Mouse (Mus musculus) frontal cortex, adult (tissue): ENCODE measurements at regions not wholly inside any gene's neighbourhood (a gene's known extent, or its start where the extent isn't known, plus 50 kb on each side); places are given as distances from the start of the nearest gene placed in this dataset.
A peak's percentile ranks its signal among the peaks of the same experiment; 100 is the strongest.
"Not testable (repeated sequence)": the region's sequence is repeated elsewhere in the genome, so short reads cannot be mapped to it uniquely, and the experiment has no call there.

Experiments used
- ATAC-seq: cut with Nextera tagmentation; 2 replicates; pipeline ENCODE4 v1.9.2; 2017; ENCODE audit warnings: mild to moderate bottlenecking, moderate library complexity, mixed read lengths; ENCODE audit not compliant: low TSS enrichment

DNA sequence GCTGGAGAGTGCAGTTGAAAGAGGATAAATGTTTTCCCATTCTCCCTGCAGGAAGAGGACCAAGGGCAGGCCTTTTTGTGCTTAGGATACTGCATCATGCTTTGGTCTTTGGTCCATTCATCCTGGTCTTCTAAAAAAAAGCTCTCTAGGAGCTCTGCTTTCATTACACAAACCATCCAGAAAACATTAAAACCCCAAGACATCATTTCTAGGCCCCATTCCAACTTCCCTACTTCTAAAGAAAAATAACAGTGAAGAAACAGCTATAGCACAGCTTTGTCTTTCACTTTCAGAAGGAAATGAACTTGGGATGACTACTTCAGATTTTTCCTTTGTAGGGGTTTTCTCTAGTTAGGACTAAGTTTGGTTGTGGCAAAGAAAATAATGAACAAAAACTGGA lies 185.1 kb upstream of the Tmc3 start:
- ATAC-seq, result peak; percentile 34; the same call in 1 of the 2 replicates

DNA sequence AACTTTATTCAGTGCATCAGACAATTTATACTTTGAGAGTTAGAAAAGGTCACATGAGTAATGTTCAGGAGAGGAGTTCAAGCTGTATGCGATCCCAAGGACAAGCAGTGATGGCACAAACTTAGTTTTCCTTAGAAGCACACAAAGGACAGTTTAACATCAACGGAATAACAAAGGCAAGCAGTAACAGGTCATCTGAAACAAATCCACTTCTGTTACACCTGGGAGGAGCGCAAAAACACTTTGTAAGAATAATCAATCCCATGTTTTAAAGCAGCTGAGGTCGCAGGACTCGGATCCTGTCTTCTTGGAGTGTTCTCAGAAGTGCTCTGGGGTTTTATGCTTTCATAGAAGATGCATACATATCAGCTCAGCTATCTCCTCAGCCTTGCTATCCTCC lies 183.7 kb upstream of the Tmc3 start:
- ATAC-seq, result no peak

DNA sequence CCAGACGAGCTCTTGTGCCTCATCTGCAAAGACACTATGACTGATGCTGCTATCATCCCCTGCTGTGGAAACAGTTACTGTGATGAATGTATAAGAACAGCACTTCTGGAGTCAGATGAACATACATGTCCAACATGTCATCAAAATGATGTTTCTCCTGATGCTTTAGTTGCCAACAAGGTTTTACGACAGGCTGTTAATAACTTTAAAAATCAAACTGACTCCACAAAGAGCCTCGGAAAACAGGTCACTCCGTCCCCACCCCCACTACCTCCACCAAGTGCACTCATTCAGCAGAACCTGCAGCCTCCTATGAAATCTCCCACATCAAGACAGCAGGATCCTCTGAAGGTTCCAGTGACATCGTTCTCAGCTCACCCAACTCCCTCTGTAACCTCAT lies 172.0 kb upstream of the Tmc3 start:
- not testable (repeated sequence) for ATAC-seq

- no peak for ATAC-seq
These were observed 154.7 kb upstream of the Tmc3 start for GRCm38 (mm10) chr7:83429929-83430556.

- no peak for ATAC-seq
These were observed 153.6 kb upstream of the Tmc3 start for GRCm38 (mm10) chr7:83431094-83431493.

GRCm38 (mm10) chr7:83432843-83433242 lies 151.9 kb upstream of the Tmc3 start:
- ATAC-seq, result no peak

DNA sequence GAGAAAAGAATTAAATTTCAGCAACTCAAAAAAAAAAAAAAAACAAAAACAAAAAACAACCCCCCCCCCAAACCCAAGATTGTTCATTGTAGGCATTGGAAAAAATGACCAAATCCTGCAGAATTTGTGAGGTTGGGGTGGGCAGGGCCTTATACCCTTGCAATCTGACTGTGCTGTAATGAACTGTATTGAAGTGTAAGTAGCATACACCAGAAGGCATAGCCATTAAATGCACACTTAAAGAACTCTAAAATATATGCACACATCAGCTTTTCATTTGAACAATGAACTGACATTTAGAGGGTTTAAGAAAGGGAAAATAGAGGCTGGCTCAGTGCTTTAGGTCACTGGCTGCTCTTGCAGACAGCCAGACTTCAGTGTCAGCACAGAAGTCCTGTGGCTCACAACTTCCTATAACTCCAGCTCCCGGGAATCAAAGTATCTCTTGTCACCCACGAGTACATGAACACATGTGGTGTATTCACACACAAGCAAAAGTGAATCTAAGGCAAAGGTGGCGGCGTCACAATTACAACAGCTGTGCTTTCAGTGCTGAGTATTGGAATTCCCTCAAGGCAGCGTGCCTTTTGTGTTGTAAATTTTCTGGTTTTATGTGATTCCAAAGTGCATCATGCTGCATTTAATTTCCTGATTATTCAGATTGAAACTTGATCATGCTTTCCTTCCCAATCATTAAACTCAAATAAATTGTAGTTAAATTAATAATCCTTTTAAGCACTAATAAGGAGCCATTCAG lies 150.6 kb upstream of the Tmc3 start:
- ATAC-seq, result no peak

GRCm38 (mm10) chr7:83438538-83439393 lies 146.0 kb upstream of the Tmc3 start:
- no peak for ATAC-seq

GRCm38 (mm10) chr7:83443596-83444278 lies 141.0 kb upstream of the Tmc3 start:
- ATAC-seq, result no peak

DNA sequence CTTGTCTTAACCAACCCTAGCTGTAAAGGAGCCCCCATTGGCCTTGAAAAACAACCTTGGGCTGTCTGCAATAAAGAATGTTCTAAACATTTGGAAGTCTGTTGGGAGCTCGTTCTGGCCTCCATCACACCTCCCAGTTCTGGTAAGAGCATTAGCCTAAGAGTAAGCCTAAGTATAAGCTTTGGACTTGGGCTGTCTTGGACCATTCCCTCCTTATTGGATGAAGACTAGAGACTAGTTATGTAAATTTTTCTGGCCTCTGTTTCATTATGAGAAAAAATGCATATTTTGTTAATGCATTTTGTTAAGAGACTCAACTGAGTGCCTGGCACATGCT lies 140.5 kb upstream of the Tmc3 start:
- no peak for ATAC-seq

- peak; percentile 73 for ATAC-seq
These were observed 139.4 kb upstream of the Tmc3 start for GRCm38 (mm10) chr7:83445181-83445926.

DNA sequence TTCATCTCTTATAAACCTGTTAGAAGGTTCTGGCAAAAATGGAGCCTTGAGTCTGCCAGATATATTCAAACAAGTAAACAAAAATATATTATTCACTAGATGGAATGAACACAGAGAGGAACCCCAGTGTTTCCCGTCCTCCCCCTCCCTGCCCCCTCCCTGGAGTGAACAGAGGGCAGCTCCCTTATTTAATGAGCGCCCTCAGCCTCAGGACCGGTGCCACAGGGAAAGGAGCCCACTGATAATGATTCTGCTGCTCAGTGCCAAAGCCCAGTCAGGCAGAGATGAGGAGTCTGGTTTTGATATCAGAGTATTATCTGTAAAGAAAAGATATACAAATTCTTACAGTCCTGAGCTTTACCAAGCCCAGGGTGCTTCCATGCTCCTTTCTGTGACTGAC lies 134.4 kb upstream of the Tmc3 start:
- no peak for ATAC-seq

DNA sequence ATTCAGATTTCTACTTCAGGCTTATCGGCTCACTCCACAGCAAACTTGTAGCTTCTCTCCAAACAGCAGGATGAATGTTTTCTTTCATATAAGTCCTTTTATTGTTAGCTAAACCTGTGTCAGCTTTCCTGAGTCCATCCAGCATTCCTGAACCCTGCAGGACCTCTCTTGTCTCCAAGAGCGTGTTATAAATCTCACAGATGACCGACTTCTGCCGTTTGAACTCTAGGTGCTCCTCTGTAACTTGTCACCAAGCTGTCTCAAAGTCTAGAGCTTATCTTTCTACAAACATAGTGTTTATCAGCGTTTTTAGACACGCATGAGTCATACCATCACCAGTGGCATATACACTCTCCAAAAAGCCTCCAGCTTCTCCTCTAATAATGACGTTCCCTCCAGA lies 132.4 kb upstream of the Tmc3 start:
- ATAC-seq, result no peak

DNA sequence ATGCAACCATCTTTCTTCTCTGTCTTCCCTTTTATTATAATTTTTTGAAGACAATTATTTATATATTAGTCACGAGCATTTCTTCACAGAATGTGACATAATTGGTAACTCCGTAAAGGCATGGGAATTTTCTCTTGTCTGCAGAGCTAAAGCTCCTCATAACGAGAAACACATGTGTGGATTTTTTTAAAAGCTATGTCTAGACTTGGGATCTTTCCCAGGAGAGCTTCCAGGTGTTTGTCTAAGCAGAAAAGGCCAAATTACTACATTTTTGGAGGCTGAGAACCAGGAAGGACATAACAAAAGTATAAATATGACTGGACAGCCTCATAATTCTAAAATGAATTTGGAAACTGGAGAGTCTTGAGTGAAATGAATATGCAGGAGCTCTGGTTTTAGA lies 125.2 kb upstream of the Tmc3 start:
- ATAC-seq, result no peak

GRCm38 (mm10) chr7:83467006-83467405 lies 117.7 kb upstream of the Tmc3 start:
- ATAC-seq, result peak; percentile 57; the same call in 1 of the 2 replicates

GRCm38 (mm10) chr7:83469856-83470255 lies 114.9 kb upstream of the Tmc3 start:
- ATAC-seq, result not testable (repeated sequence)

GRCm38 (mm10) chr7:83471111-83471510 lies 113.6 kb upstream of the Tmc3 start:
- ATAC-seq, result no peak

DNA sequence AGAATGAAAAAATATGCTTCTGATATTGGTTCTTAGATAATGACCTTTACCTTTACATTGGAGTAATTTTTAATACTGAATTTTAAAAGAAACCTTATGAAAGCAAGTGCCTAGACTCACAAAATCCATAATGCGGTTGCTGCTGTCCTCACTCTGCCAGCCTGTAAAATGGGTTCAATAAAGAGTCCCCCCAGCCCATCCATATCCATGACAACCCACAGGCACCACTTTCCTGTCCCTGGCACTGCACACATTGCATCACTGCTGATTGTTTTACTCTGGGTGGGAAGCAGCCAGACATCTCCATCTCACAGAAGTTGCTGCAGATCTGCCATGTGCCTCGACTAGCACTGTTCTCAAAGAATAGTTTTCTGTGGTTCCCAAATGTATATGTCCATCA lies 110.3 kb upstream of the Tmc3 start:
- no peak for ATAC-seq

- ATAC-seq, result no peak
These were observed 109.7 kb upstream of the Tmc3 start for GRCm38 (mm10) chr7:83474986-83475385.

- peak; percentile 65 for ATAC-seq
These were observed 109.1 kb upstream of the Tmc3 start for GRCm38 (mm10) chr7:83475438-83476160.

- ATAC-seq, result no peak
These were observed 108.6 kb upstream of the Tmc3 start for GRCm38 (mm10) chr7:83476161-83476495.
